Mouse (Mus musculus) bone marrow macrophage, adult 2 months (primary cell): ENCODE results near the gene Grpel1. TPM values are rescaled to one million over a fixed set of nuclear protein-coding genes. Genes with fewer than 3 reads are reported as not detected.
A peak's percentile ranks its signal among the peaks of the same experiment; 100 is the strongest.

Source experiments
- H3K27ac ChIP-seq: 2 replicates; pipeline ENCODE4 v1.5.1; 2012; ENCODE audit warnings: low read depth, low read length; ENCODE audit not compliant: insufficient read depth
- H3K4me1 ChIP-seq: 2 replicates; pipeline ENCODE4 v1.6.1; 2012; ENCODE audit warnings: low read length; ENCODE audit not compliant: control insufficient read depth, insufficient read depth
- H3K4me3 ChIP-seq: 2 replicates; pipeline ENCODE4 v1.5.1; 2012; ENCODE audit warnings: mild to moderate bottlenecking, low read length, moderate library complexity; ENCODE audit not compliant: insufficient read depth
- CTCF ChIP-seq: IDR thresholded peaks from 2 replicates; pipeline ENCODE4 v1.5.1; 2012; ENCODE audit warnings: low read depth, mild to moderate bottlenecking, low read length, moderate library complexity
- POLR2A ChIP-seq: IDR thresholded peaks from 2 replicates; pipeline ENCODE4 v1.6.1; 2012; ENCODE audit warnings: mild to moderate bottlenecking, low read depth, low read length, borderline replicate concordance
- polyA plus RNA-seq: library from polyadenylated mRNA; stranded (reverse); fragments of >200 nt; gene quantifications from 2 replicates; pipeline ENCODE4 v1.2.4, GENCODE M21; 2012; ENCODE audit not compliant: missing spikeins, insufficient read depth, insufficient read length

The Grpel1 gene
- 10.4 and 11.1 TPM in 2 replicates for polyA plus RNA-seq

DNA sequence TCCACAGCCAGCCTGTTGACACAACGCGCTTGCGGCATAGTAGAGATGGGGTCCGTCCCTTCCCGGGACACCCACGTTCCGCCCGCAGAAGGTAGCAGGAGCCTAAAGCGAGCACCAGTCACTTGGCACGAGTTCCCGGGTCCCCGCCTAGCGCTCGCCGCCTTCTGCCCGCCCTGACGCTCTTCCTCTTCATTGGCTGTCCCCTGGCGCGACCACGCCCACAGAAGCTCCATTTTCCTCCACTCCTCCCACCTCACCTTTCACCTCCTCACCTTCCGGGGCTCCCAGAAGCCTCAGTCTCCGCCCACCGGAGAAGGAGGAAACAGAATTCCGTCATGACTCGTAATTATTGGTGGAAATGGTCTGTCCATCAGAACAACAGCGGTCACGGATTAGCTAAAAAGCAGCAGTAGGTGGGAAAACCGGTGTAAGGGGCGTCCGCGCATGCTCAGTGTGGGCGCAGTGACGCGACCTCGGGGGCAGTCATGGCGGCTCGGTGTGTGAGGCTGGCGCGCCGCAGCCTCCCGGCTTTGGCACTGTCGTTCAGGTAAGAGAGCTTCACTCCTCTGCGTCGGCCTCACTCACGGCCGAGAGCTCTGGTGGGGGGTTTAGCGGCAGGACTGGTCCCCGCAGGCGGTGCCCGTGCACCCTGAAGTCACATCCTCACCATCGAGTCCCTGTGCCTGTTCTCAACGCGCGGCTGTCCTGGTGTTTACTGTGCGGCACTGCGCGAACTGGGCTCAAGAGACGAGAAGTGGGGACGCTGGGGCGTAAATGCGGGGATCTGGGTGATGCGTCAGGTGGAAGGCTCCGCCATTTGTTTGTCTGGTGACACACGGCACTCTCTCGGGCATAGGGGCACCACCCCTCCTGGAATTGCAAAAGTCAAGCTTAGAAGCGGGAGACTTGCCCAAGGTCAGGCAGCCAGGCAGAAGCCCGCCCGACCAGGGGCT is at the start of gene Grpel1:
Grpel1 (plus strand) TSS at position 290 of the 953 bp plus-strand sequence.
- Histone ChIP-seq H3K4me1 (peaks cover 7% of the 10 kb centered on the region), H3K27ac (peak within 1 kb of the TSS; percentile 72), H3K4me3 (peak within 1 kb of the TSS; percentile 91)
- TF ChIP-seq CTCF, result no peak
- TF ChIP-seq POLR2A, result no peak

DNA sequence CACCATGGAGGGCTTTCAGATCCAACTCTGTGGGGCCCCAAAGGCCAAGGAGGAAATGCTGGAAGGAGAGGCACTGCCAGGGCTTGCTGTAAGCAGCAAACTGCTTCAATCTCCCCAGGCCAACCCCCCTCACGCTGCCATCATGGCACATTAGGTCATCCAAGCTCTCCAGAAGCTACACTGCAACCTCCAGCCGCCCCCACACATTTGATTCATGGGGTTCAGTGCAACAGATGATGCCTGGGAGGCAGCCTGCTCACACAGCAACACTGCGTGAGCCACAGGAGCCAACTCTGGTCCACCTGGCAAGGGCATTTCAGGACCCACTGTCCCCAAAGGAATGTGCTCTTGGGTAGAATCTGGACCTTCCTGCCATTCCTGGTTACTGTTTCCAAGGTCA is 44.9 kb upstream of the Grpel1 start:
- Histone ChIP-seq H3K4me1 (no peaks in the 10 kb centered on the region), H3K27ac (no peak overlapping the region), H3K4me3 (no peak overlapping the region)
- TF ChIP-seq POLR2A (no peak), CTCF (no peak)

DNA sequence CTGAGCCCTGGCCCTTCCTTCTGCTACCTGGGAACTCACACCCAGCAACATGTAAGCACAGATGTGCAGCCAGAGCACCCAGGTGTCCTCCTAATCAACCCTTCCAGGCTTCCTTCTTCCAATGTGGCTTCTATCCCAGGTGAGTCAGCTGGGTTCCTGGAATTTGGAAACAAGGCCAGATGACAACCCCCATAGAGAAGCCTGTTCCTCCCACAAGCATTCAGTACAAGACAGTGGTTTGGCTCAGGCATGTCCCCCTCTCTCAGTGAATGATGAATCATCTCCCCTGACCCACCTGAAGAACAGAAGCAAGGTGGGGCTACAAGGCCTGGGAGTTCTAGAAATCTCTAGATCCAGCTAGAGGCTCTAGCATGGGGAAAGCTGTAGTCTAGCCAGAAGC is 42.1 kb upstream of the Grpel1 start:
- no peak for TF ChIP-seq POLR2A
- TF ChIP-seq CTCF, result no peak
- no peak overlapping the region for H3K4me3 ChIP-seq
- no peak overlapping the region for H3K27ac ChIP-seq
- H3K4me1 ChIP-seq, result no peaks in the 10 kb centered on the region

DNA sequence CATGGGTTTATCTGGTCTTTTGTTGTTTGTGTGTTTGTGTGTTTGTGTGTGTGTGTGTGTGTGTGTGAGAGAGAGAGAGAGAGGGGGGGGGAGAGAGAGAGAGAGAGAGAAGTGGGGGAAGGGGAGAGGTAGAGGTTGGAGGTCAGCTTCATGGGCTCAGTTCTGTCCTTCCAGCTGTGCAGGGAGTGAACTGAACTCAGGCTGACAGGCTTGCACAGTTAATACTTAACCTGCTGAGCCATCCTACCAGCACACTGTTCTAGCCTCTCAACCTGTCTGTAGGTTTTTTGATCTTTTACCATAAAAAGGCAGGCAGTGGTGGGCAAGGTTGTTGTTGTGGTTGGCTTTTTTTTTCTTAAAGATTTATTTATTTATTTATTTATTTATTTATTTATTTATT is 40.1 kb upstream of the Grpel1 start:
- TF ChIP-seq POLR2A (no peak), CTCF (no peak)
- Histone ChIP-seq H3K27ac (no peak overlapping the region), H3K4me1 (no peaks in the 10 kb centered on the region), H3K4me3 (no peak overlapping the region)

DNA sequence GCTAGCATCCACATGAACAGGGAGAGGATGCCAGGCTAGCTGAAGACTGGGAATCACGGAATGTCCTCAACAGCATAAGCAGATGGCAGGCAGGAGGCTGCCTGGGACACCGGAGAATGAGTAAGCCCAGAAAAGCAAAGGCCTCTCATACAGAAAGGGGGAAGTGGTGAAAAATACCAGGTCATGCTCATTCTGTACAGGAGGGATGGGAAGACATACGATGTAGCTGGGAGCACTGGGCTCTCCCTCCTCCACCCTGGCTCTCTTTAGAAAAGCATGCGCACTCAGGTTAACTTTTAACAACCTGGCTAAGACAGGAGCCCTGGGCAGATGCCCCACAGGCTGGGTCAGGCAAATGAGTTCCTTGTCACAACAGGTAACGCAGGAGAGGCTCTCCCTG is 38.4 kb upstream of the Grpel1 start:
- no peaks in the 10 kb centered on the region for H3K4me1 ChIP-seq
- TF ChIP-seq POLR2A, result no peak
- no peak for TF ChIP-seq CTCF
- H3K27ac ChIP-seq, result no peak overlapping the region
- no peak overlapping the region for H3K4me3 ChIP-seq

DNA sequence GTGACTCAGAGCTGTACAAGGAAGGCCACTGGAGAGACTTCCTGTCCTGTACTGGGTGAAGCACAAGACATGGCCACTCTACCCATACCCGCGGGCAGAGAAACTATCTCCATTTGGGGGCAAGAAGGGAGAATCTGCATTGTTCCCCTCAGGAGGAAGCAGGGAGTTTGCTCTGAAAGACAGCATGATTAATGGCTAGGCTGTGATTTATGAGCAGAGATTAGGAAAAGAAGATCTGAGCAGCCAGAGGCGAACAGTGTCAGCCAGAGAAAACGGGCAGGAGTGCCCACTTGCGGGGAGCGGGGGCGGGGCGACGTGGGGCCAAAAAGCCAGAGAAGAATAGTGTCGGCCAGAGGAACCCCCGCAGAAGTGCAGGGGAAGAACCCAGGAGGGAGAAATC is 37.0 kb upstream of the Grpel1 start:
- H3K27ac ChIP-seq, result no peak overlapping the region
- no peak overlapping the region for H3K4me3 ChIP-seq
- TF ChIP-seq CTCF (no peak), POLR2A (no peak)
- H3K4me1 ChIP-seq, result no peaks in the 10 kb centered on the region

DNA sequence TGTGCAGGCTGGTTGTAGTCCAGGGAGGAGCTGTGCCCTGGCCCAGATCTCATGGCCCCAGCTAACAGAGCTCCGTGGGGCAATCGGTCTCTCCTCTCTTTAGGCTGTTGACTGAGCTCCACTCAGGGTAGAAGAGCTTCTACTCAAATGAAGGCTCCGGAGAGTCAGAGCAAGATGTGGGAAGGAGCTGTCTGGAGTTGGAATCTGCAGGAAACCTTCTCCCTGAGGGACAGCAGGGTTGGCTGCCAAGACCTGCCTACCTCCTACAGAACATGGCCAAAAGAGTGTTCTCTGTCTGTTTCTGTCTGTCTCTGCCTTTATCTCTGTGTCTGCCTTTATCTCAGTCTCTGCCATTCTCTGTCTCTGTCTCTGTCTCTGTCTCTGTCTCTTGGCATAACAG is 35.2 kb upstream of the Grpel1 start:
- Histone ChIP-seq H3K4me3 (no peak overlapping the region), H3K4me1 (no peaks in the 10 kb centered on the region)
- TF ChIP-seq CTCF (no peak), POLR2A (no peak)

DNA sequence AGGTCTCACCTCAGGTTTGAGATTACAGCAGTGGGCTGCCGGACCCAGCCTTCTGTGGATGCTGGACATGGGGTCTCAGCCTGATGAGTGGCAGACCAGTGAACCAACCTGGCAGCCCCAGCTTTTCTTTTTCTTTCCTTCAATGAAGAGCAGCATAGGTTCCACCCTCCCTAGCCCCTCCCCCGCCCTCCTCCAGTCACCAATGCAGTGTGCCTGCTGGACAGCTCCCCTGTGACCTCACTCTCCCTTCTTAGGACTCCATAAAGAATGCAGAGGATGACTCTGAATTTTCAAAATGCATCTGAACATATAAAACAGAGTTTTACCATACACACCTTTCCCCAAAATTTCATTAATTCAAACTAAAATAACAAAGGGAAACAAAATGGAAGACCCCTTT is 33.1 kb upstream of the Grpel1 start:
- Histone ChIP-seq H3K27ac (no peak overlapping the region), H3K4me1 (no peaks in the 10 kb centered on the region), H3K4me3 (no peak overlapping the region)
- TF ChIP-seq CTCF (no peak), POLR2A (no peak)

More for the DNA sequence above, 35.2 kb upstream of the Grpel1 start:
- H3K27ac ChIP-seq, result no peak overlapping the region

DNA sequence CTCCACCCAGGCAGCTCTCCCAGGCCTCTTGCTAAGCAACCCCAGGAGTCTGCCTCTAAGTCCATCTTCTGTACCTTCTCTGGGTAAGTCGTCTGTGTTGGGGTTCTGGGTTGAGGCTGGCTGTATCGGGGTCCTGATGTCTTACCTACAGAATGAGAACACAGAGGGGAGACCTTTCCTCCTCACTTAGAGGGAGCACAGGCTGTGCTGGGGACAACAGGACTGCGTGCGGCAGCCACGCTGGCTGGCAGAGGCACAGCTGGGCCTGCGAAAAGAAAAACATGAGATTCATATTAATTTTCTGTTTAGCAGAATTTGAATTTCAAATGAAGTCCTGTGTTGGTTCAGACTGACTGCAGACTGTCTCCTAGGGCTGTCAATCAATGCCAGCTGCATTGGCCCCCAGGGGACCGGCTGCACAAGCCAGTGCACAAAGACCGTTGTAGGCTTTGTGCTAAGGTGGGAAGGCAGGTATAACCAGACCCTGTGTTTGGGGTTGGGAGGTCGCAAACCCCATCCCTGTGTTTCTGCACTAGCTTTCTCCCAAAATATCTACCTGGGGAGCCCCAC is 30.3 kb upstream of the Grpel1 start:
- H3K4me3 ChIP-seq, result no peak overlapping the region
- no peak overlapping the region for H3K27ac ChIP-seq
- H3K4me1 ChIP-seq, result no peaks in the 10 kb centered on the region
- TF ChIP-seq POLR2A (no peak), CTCF (no peak)

DNA sequence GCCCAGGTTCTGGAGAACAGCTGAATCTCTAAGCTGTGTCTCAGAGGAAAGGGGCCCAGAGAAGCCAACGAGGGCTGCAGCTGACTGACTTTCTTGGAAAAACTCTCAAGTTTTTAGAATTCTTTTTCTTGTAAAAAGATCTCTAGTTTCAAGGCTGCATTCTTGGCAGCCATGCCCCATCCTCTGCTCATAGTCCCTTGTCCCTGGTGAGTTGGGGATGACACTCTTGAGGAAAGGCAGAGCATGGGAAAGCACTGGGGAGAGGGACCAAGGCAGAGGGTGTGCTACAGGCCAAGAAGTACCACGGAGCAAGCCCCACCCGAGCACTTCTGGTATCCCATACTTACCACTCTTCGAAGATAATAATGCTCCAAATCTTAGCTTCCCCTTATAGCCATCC is 27.9 kb upstream of the Grpel1 start:
- H3K4me1 ChIP-seq, result no peaks in the 10 kb centered on the region
- no peak for TF ChIP-seq CTCF
- no peak for TF ChIP-seq POLR2A
- H3K27ac ChIP-seq, result no peak overlapping the region
- H3K4me3 ChIP-seq, result no peak overlapping the region
